Mouse (Mus musculus): ENCODE results near the gene Tesk2. TPM values are rescaled to one million over a fixed set of nuclear protein-coding genes. Genes with fewer than 3 reads are reported as not detected.

Tesk2 gene
- polyA plus RNA-seq, 1 experiment = 2.3 TPM

DNA sequence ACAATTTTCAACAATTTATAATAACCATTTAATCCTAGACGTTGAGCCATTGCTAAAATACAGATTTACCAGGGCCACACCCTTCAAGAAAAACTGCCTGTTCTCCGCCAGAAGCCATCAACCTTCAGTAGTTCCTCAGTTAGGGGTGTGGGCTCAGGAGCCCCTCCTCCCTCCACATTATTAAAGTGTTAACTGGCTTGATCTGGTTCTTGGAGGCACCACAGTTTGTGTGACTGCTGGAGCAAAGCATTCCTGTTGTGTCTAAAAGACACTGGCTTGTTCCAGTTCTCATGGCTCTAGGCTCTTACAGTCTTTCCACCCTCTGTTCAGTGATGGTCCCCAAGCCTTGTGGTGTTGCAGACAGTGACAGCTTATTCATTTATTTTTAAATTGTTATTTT is 59.8 kb downstream of the Tesk2 start:
- H3K4me3 ChIP-seq (replicated peaks; ENCODE audit: extremely low read depth, low read depth, low read length) = no peak overlapping the region
- H3K4me1 ChIP-seq (ENCODE audit: control insufficient read depth, insufficient read depth, low read length) = no peaks in the 10 kb centered on the region
- 77% methylated on average over 2 of the region's 2 CpGs for WGBS
- no peak for DNase-seq
- no peak for TF ChIP-seq CTCF (IDR thresholded peaks at IDR 0.05; ENCODE audit: insufficient read depth, low read length)
- no peak for TF ChIP-seq POLR2A (IDR thresholded peaks at IDR 0.05; ENCODE audit: borderline replicate concordance, extremely low read depth, low read depth, low read length)

DNA sequence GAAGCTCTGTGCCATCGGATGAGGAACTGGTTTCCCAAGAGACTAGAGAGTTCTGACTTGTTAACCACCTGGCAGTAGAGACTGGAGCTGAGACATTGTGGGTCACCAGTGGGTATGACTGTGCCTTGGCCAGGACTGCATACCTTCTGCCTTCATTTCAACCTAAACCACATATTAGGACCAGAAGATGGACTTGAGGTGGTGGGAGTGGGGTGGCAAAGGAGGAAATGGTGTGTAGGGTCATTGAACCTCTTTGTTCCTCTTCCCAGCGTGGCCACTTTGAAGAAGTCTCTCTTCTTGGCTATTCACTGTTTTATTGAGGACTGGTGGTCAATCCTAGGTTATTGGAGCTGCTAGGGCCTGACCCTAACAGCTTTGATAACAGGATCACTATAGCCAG is 60.6 kb downstream of the Tesk2 start:
- TF ChIP-seq POLR2A (IDR thresholded peaks at IDR 0.05; ENCODE audit: borderline replicate concordance, extremely low read depth, low read depth, low read length) = no peak
- no peak for TF ChIP-seq CTCF (IDR thresholded peaks at IDR 0.05; ENCODE audit: insufficient read depth, low read length)
- WGBS = 60% methylated on average over 2 of the region's 2 CpGs
- DNase-seq = no peak
- Histone ChIP-seq H3K4me1 (ENCODE audit: control insufficient read depth, insufficient read depth, low read length) (no peaks in the 10 kb centered on the region), H3K4me3 (replicated peaks; ENCODE audit: extremely low read depth, low read depth, low read length) (no peak overlapping the region)

DNA sequence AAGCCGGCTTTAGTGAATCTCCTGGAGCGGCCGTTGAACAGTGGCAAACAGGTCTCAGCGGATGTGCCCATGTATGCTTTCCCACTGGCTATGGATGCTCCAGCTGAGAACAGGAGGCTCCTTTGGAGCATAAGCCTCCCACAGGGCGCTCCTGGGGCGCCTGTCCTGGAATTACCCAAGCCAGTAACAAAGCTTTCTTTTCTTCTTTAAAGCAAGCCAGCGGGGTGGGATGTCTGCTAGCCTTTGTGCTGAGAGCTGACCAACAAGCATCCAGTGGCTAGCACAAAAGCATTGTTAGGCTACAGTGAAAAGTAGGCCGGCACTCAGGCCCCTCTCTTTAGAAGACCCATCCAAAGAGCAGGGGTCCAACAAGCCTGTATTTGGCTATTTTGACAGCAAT is 61.4 kb downstream of the Tesk2 start:
- Histone ChIP-seq H3K4me3 (replicated peaks; ENCODE audit: extremely low read depth, low read depth, low read length) (no peak overlapping the region), H3K4me1 (ENCODE audit: control insufficient read depth, insufficient read depth, low read length) (no peaks in the 10 kb centered on the region)
- no peak for TF ChIP-seq POLR2A (IDR thresholded peaks at IDR 0.05; ENCODE audit: borderline replicate concordance, extremely low read depth, low read depth, low read length)
- DNase-seq = no peak
- 52% methylated on average over 8 of the region's 8 CpGs for WGBS

DNA sequence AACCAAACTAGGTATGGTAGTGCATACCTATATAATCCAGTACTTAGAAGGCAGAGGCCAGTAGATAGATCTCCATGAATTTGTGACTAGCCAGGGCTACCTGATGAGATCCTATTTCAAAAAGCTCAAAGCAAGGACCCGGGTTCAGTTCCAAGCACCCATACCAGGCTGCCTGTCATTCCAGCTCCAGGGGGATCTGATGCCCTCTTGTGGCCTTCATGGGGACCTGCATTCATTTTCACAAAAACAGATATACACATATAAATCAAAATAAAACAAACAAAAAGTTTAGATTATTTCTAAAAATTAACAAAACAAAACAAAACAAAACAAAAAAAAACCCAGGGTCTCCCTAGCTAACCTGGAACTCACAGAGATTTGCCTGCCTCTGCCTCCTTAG is 65.8 kb downstream of the Tesk2 start:
- TF ChIP-seq CTCF (IDR thresholded peaks at IDR 0.05; ENCODE audit: insufficient read depth, low read length) (0 out of 2 replicates have a peak, but pooled peaks have one; percentile 8), POLR2A (IDR thresholded peaks at IDR 0.05; ENCODE audit: borderline replicate concordance, extremely low read depth, low read depth, low read length) (no peak)
- H3K4me1 ChIP-seq (ENCODE audit: control insufficient read depth, insufficient read depth, low read length) = no peaks in the 10 kb centered on the region
- no peak overlapping the region for H3K4me3 ChIP-seq (replicated peaks; ENCODE audit: extremely low read depth, low read depth, low read length)
- DNase-seq = no peak
- WGBS = 100% methylated on average over 1 of the region's 1 CpGs

DNA sequence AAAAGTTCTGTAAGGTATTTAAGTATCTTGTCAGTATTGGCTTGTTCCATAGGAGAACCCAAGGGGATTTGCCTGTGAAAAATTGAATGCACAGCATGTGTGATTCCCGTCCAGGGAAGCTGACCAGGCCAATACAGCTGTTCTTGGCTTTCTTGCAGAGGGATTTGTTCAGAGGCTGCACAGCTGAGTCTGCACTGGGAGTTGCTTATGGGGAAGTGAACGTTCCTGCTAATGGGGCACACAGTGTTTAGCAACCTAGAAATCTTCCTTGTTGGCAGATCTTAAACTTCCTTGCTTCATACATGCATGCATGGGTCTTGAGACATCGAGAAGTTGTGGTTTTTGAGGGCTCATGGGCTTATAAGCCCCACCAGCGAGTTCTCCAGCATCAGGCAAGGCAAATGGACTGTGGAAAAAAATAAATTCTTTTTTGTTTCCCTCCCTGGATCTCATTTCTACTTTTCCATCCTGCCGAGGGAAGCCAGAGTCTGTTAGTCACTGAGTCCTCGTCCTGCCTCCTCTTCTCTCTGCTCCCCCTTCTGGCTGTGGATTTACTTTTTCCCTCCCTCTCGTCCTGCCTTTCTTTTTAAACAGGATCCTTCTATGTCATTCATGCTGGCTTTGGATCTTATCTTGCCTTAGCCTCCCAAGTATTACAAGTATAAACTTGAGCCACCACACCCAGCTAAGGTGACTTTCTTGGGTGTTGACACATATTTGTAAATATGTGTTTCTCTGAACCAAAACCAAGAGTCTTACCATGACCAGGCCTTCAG is 67.4 kb downstream of the Tesk2 start:
- no peak for DNase-seq
- no peak for TF ChIP-seq POLR2A (IDR thresholded peaks at IDR 0.05; ENCODE audit: borderline replicate concordance, extremely low read depth, low read depth, low read length)
- TF ChIP-seq CTCF (IDR thresholded peaks at IDR 0.05; ENCODE audit: insufficient read depth, low read length) = no peak
- H3K4me1 ChIP-seq (ENCODE audit: control insufficient read depth, insufficient read depth, low read length) = no peaks in the 10 kb centered on the region
- no peak overlapping the region for H3K4me3 ChIP-seq (replicated peaks; ENCODE audit: extremely low read depth, low read depth, low read length)
- WGBS = 31% methylated on average over 7 of the region's 7 CpGs

DNA sequence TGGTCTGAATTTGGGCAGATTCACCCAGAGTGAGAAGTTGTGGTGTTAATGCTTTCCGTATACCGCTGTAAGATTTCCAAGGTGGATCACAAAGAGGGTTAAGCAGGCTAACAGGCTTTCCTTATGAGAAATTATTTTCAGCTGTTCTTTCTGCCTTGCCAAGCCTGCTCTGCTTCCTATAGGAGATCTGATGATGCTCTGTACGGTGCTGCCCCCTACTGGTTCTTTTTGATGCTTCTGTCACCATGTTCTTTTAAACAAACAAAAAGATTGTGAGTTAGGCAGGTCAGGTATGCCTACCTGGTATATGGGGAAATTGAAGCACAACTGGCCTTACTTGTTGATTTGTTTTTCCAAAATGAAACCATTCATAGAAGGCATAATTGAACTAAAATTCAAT is 68.2 kb downstream of the Tesk2 start:
- 9% methylated on average over 3 of the region's 3 CpGs for WGBS
- TF ChIP-seq POLR2A (IDR thresholded peaks at IDR 0.05; ENCODE audit: borderline replicate concordance, extremely low read depth, low read depth, low read length) (no peak), CTCF (IDR thresholded peaks at IDR 0.05; ENCODE audit: insufficient read depth, low read length) (peak; percentile 28; the same call in 1 of the 2 replicates)
- DNase-seq = peak; percentile 53
- no peaks in the 10 kb centered on the region for H3K4me1 ChIP-seq (ENCODE audit: control insufficient read depth, insufficient read depth, low read length)
- no peak overlapping the region for H3K4me3 ChIP-seq (replicated peaks; ENCODE audit: extremely low read depth, low read depth, low read length)

DNA sequence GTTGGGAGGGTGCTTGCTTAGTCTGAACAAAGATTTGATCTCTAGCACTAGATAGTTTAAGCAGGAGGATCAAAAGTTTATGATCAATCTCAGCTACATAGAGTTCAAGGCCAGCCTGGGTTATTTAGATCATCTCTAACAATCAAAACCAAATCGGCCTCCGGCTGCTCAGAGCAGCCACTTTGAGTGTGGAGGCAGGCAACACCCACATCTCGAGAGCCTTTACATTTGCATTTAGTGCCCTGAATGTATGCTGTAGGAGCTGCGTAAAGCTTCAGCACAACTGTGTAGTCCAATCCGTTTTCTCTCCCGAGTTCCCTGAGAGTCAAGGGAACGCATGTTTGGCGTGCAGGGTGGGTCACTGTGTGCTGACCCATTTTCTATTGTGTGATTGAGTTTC is 71.7 kb downstream of the Tesk2 start:
- H3K4me1 ChIP-seq (ENCODE audit: control insufficient read depth, insufficient read depth, low read length) = peaks cover 3% of the 10 kb centered on the region
- H3K4me3 ChIP-seq (replicated peaks; ENCODE audit: extremely low read depth, low read depth, low read length) = no peak overlapping the region
- 84% methylated on average over 8 of the region's 8 CpGs for WGBS
- no peak for DNase-seq
- TF ChIP-seq POLR2A (IDR thresholded peaks at IDR 0.05; ENCODE audit: borderline replicate concordance, extremely low read depth, low read depth, low read length) = no peak
- no peak for TF ChIP-seq CTCF (IDR thresholded peaks at IDR 0.05; ENCODE audit: insufficient read depth, low read length)

DNA sequence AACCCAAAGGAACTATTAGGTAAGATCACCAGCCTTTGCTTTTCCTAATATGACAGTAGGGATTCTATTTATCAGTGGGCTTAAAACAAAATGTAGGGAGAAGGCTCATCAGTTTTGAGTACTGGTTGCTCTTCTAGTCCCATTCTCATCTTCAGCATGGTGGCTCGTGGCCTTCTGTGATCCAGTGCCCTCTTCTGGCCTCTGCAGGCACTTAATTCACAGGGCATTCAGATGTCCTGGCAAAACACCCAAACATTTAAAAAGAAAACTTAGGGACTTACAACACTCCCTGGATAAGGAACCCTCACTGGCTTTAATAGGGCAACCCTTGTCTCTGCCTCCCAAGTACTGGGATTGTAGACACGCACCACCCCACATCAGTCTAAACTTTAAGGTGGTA is 73.5 kb downstream of the Tesk2 start:
- TF ChIP-seq POLR2A (IDR thresholded peaks at IDR 0.05; ENCODE audit: borderline replicate concordance, extremely low read depth, low read depth, low read length) (no peak), CTCF (IDR thresholded peaks at IDR 0.05; ENCODE audit: insufficient read depth, low read length) (no peak)
- Histone ChIP-seq H3K4me3 (replicated peaks; ENCODE audit: extremely low read depth, low read depth, low read length) (no peak overlapping the region), H3K4me1 (ENCODE audit: control insufficient read depth, insufficient read depth, low read length) (peaks cover 3% of the 10 kb centered on the region)
- WGBS = 70% methylated on average over 2 of the region's 2 CpGs
- no peak for DNase-seq

DNA sequence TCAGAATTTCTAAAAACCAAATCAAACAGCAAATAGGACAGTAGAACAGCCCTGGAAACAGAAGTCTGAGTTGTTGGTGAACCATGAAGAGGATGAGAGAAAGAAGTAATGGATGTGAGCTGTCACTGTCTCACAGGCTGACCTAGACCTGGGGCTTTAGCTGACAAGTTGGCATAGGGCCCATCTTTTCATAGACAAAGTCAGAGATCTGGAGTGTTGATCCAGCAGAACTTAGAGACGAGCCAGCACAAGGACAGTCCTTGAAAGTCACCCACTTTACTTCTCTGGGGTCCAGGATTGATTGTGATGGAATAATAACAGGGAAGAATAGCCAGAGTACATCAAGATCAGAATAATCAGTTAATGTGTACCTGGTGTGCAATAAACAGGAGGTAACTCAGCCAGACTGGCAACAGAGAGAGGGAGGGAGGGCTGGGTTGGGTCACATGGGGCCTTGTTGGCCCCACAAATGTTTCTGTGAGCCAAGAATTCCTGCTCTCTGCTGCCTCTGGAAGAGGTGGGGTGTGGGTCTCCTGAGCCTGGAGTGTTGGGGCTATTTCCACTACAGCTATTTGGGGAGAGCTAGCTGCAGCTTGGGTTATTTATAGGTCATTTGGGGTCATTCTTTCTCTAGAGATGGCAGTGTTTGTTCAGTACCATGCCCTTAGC is 75.8 kb downstream of the Tesk2 start:
- 38% methylated on average over 1 of the region's 1 CpGs for WGBS
- DNase-seq = no peak
- Histone ChIP-seq H3K4me1 (ENCODE audit: control insufficient read depth, insufficient read depth, low read length) (peaks cover 3% of the 10 kb centered on the region), H3K4me3 (replicated peaks; ENCODE audit: extremely low read depth, low read depth, low read length) (no peak overlapping the region)
- TF ChIP-seq CTCF (IDR thresholded peaks at IDR 0.05; ENCODE audit: insufficient read depth, low read length) = no peak

DNA sequence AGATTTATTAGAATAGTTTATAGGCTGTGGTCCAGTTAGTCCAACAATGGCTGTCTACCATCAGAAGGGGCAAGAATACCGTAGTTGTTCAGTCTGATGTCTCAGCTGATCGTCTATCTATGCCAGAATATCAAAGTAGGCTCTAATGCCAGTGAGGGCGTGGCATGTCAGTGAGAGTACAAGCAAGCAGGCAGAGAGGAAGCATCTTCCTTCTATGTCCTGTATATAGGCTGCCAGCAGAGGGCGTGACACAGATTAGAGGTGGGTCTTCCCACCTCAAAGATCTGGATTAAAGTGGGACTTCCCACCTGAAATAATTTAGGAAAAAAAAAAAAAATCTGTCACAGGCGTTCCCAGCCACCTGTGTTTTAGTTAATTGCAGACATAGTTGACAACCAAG is 79.2 kb downstream of the Tesk2 start:
- TF ChIP-seq CTCF (IDR thresholded peaks at IDR 0.05; ENCODE audit: insufficient read depth, low read length) (peak; percentile 17; the same call in 1 of the 2 replicates), POLR2A (IDR thresholded peaks at IDR 0.05; ENCODE audit: borderline replicate concordance, extremely low read depth, low read depth, low read length) (no peak)
- H3K4me3 ChIP-seq (replicated peaks; ENCODE audit: extremely low read depth, low read depth, low read length) = no peak overlapping the region

More for the DNA sequence above, 79.2 kb downstream of the Tesk2 start:
- peaks cover 3% of the 10 kb centered on the region for H3K4me1 ChIP-seq (ENCODE audit: control insufficient read depth, insufficient read depth, low read length)
- no peak for DNase-seq
- WGBS = 36% methylated on average over 5 of the region's 5 CpGs

Data from lung, adult 2 months (tissue).